Mouse (Mus musculus) stomach, postnatal 0 days (tissue): ENCODE data around the gene Cbs.

Source experiments
- CTCF ChIP-seq: IDR thresholded peaks from 2 replicates; pipeline ENCODE4 v1.5.1; 2016; ENCODE audit warnings: antibody characterized with exemption, low read depth, mild to moderate bottlenecking, moderate library complexity
- EP300 ChIP-seq: optimal IDR thresholded peaks from 2 replicates; pipeline ENCODE3; 2016; ENCODE audit warnings: antibody characterized with exemption

DNA sequence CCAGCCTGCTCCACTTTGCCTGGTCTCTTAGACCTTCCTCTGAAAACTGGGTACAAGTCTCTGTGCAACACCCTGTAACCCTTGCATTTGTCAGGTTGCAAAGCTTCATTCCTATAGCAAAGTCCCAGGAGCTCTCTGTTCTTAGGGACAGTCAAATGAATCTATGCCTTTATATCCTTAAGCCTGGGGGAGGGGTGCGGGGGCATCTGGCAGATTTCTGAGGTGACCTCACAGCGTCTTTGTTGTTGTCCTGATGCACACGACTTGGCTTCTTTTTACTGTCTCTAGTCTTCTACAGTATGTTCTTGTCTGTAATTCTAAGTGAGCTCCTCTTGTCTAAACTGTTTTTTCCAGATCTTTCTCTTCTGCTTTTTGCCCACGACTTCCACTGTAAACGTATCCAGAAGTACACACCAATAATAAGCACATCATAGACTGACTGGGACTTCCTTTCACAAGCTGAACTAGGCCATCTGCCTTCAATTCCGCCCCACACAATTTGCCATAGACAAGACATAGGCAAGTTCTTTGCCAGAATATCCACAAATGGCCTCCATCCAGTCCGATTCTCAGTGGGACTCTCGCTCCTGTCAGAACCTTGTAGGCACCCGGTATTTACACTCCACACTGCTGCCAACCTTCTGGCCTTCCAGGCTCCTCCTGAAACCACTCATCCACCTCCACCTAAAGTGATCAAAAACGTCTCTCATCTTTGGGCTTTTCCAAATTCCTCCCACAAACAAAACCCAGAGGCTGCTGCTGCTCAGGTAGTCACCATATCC lies 60.5 kb downstream of the Cbs start:
- TF ChIP-seq CTCF = no peak
- TF ChIP-seq EP300 = no peak
